In genomic region chr4:97794865-97795264, GRCm38 (mm10) we compare ENCODE assay signal across 22 mouse cellular contexts. TPM values are rescaled to one million over a fixed set of nuclear protein-coding genes. Genes with fewer than 3 reads are reported as not detected.
DNase-seq lines count a peak whose midpoint lies in the region; ATAC-seq and TF ChIP-seq lines count a peak whose summit lies in the region.
"Had no signal": no experiment of that assay in that cellular context is flagged by ENCODE, and none has a peak within 500 bp of the region (broad histone marks: within the 10 kb centered on the region; RNA-seq: fewer than 3 reads in every experiment).

No protein-coding gene starts in this region.

- TF ChIP-seq CTCF in cerebellum, adult 2 months (IDR thresholded peaks at IDR 0.05; ENCODE audit: borderline replicate concordance, insufficient read depth, low read depth, low read length) = no peak
- TF ChIP-seq CTCF in lung, postnatal 0 days (IDR thresholded peaks at IDR 0.05) = no peak

- no peak overlapping the region for H3K9ac ChIP-seq in lung, postnatal 0 days (replicated peaks; ENCODE audit: low read depth)
- H3K9ac ChIP-seq: heart, embryonic 13.5 days; liver, embryonic 12.5 days; lung, embryonic 14.5 days; midbrain, embryonic 13.5 days; neural tube, embryonic 15.5 days had no signal

- DNase-seq in cerebellum, adult 2 months = peak; percentile 52 to 69
- no peak for DNase-seq in cerebellum, adult 11-12 months
- DNase-seq in heart, adult 11 months = peak; percentile 95
- DNase-seq in heart, postnatal 14 days = no peak
- DNase-seq in lung, postnatal 0 days (ENCODE audit: low spot score) = no peak
- DNase-seq in lung, postnatal 25 days (ENCODE audit: low spot score) = no peak
- no peak for DNase-seq in kidney, postnatal 25 days
- DNase-seq in thymus, postnatal 25 days = no peak
- DNase-seq: cerebellum, adult 11 months; kidney, adult 9 months; lung, embryonic 14.5 days; right cerebral cortex, postnatal 25 days; thymus, postnatal 4 days had no signal

- H3K4me2 ChIP-seq in lung, postnatal 0 days (replicated peaks; ENCODE audit: low read depth, low read length) = no peak overlapping the region
- H3K4me2 ChIP-seq: heart, embryonic 13.5 days; liver, embryonic 12.5 days; lung, embryonic 14.5 days; midbrain, embryonic 13.5 days had no signal

- no peak for TF ChIP-seq POLR2A in cerebellum, adult 2 months (IDR thresholded peaks at IDR 0.05; ENCODE audit: borderline replicate concordance, insufficient read depth, low read length)

- no peak for TF ChIP-seq EP300 in lung, postnatal 0 days (IDR thresholded peaks at IDR 0.05)

- H3K36me3 ChIP-seq in lung, postnatal 0 days (ENCODE audit: insufficient read depth, low read length) = no peaks in the 10 kb centered on the region
- H3K36me3 ChIP-seq: liver, embryonic 12.5 days; midbrain, embryonic 13.5 days; neural tube, embryonic 15.5 days had no signal

- H3K4me3 ChIP-seq in cerebellum, adult 2 months (replicated peaks; ENCODE audit: insufficient read depth, low read depth, low read length) = peak overlapping the region; percentile 4
- H3K4me3 ChIP-seq in lung, postnatal 0 days (ENCODE audit: low read depth, low read length) = no peak overlapping the region
- H3K4me3 ChIP-seq: heart, embryonic 13.5 days; hindbrain, embryonic 10.5 days; liver, embryonic 12.5 days; midbrain, embryonic 13.5 days; myocyte; neural tube, embryonic 15.5 days had no signal

- H3K9me3 ChIP-seq in lung, postnatal 0 days (ENCODE audit: low read length) = no peaks in the 10 kb centered on the region
- H3K9me3 ChIP-seq: heart, embryonic 13.5 days; hindbrain, embryonic 10.5 days; liver, embryonic 12.5 days; midbrain, embryonic 13.5 days; neural tube, embryonic 15.5 days had no signal

- H3K27ac ChIP-seq in cerebellum, adult 2 months (ENCODE audit: insufficient read depth, low read length) = peak overlapping the region; percentile 33
- H3K27ac ChIP-seq in lung, postnatal 0 days (ENCODE audit: low read length) = no peak overlapping the region
- H3K27ac ChIP-seq: heart, embryonic 13.5 days; hindbrain, embryonic 10.5 days; liver, embryonic 12.5 days; midbrain, embryonic 13.5 days; neural tube, embryonic 15.5 days had no signal

- ATAC-seq in lung, postnatal 0 days = peak; percentile 32; the same call in 1 of the 2 replicates
- ATAC-seq: inflammation-experienced regulatory T-cells, adult 6 months; liver, embryonic 12.5 days; midbrain, embryonic 13.5 days; Patski had no signal

- no peaks in the 10 kb centered on the region for H3K27me3 ChIP-seq in cerebellum, adult 2 months (ENCODE audit: control insufficient read depth, insufficient read depth, low read length)
- no peaks in the 10 kb centered on the region for H3K27me3 ChIP-seq in lung, postnatal 0 days (replicated peaks; ENCODE audit: insufficient read depth, low read length)
- H3K27me3 ChIP-seq: heart, embryonic 13.5 days; neural tube, embryonic 15.5 days; Patski had no signal

- 27% methylated on average over 4 of the region's 4 CpGs for WGBS in cerebellum, adult 2 months
- 78% methylated on average over 4 of the region's 4 CpGs for WGBS in lung, postnatal 0 days

- intact Hi-C loops in heart, postnatal 14 days (cut with DNase I) = no loop called here

- peaks cover 5% of the 10 kb centered on the region; the same call in 1 of the 2 replicates for H3K4me1 ChIP-seq in cerebellum, adult 2 months (ENCODE audit: control insufficient read depth, insufficient read depth, low read length)
- H3K4me1 ChIP-seq in lung, postnatal 0 days (ENCODE audit: insufficient read depth, low read depth, low read length) = peaks cover 12% of the 10 kb centered on the region; the same call in 1 of the 2 replicates
- H3K4me1 ChIP-seq: liver, embryonic 12.5 days had no signal

RNA-seq across cellular contexts. Expression of gene E130114P18Rik, which starts 17.0 kb away (rescaled TPM):
- 14.9 and 17.1 TPM in 2 replicates for polyA plus RNA-seq in cerebellum, adult 2 months (2012; rRNA removed)
- total RNA-seq in heart, postnatal 14 days (2021) = not detected
- 0.36 and 0.76 TPM in 2 replicates for polyA plus RNA-seq in lung, postnatal 0 days (2015; fragmentation: Nextera tagmentation; extraction: Ambion mirVana)
- polyA plus RNA-seq: inflammation-experienced regulatory T-cells, adult 6 months; large intestine, adult 2 months; liver, embryonic 12.5 days; myocyte had no signal

RNA-seq across cellular contexts. Expression of gene Nfia, which starts 22.3 kb away (rescaled TPM):
- polyA plus RNA-seq in cerebellum, adult 2 months (2012; rRNA removed) = 41.2 and 55.0 TPM in 2 replicates
- total RNA-seq in heart, postnatal 14 days (2021) = 100 to 1,000 TPM; 159 to 170 TPM
- 40.5 and 45.4 TPM in 2 replicates for polyA plus RNA-seq in lung, postnatal 0 days (2015; fragmentation: Nextera tagmentation; extraction: Ambion mirVana)

Comparison
In these comparisons a context has a peak if more than half of its experiments do, and no peak if none do; other contexts are left out.
1. DNase-seq: peak in cerebellum, adult 2 months (2 of 2) and heart, adult 11 months (single experiment); none in cerebellum, adult 11-12 months (single experiment), heart, postnatal 14 days (0 of 2), lung, postnatal 0 days (single experiment), lung, postnatal 25 days (single experiment), kidney, postnatal 25 days (0 of 2) and thymus, postnatal 25 days (single experiment).